10 mouse cellular contexts compared by ENCODE assay signal in the genomic region with DNA sequence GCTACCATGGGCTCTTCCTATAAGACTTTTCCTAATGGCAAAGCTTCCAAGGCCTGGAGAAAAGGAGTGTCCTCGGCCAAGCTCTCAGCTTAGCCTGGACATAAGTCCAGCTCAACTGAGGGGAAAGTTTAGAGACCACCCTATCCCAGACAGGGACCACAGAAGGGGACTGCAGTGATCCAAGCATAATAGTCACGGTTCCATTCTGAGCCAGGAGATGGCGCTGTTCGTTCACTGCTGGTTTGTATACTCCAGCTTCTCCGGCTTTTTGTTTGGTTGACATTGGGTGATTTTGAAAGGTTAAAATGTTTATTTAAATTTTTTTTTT. TPM values are rescaled to one million over a fixed set of nuclear protein-coding genes. Genes with fewer than 3 reads are reported as not detected.
A peak's percentile ranks its signal among the peaks of the same experiment; 100 is the strongest.
DNase-seq lines count a peak whose midpoint lies in the region; ATAC-seq lines count a peak whose summit lies in the region.
"Had no signal": no experiment of that assay in that cellular context is flagged by ENCODE, and none has a peak within 500 bp of the region (broad histone marks: within the 10 kb centered on the region; RNA-seq: fewer than 3 reads in every experiment).

No protein-coding gene starts in this region.

- peaks cover 5% of the 10 kb centered on the region for H3K4me1 ChIP-seq in hindbrain, embryonic 11.5 days (replicated peaks; ENCODE audit: control insufficient read depth, insufficient read depth, low read length)
- H3K4me1 ChIP-seq in hindbrain, embryonic 13.5 days (replicated peaks), result peaks cover 33% of the 10 kb centered on the region

- no peak overlapping the region for H3K9ac ChIP-seq in hindbrain, embryonic 11.5 days (ENCODE audit: low read depth, low read length)
- no peak overlapping the region for H3K9ac ChIP-seq in hindbrain, embryonic 13.5 days
- H3K9ac ChIP-seq: embryonic facial prominence, embryonic 15.5 days; midbrain, embryonic 12.5 days had no signal

- peaks cover 10% of the 10 kb centered on the region; the same call in 1 of the 2 replicates for H3K36me3 ChIP-seq in hindbrain, embryonic 11.5 days (ENCODE audit: control insufficient read depth, insufficient read depth, low read length)
- peaks cover 33% of the 10 kb centered on the region for H3K36me3 ChIP-seq in hindbrain, embryonic 13.5 days

- H3K4me3 ChIP-seq in hindbrain, embryonic 11.5 days (ENCODE audit: low read depth, low read length), result no peak overlapping the region
- no peak overlapping the region for H3K4me3 ChIP-seq in hindbrain, embryonic 13.5 days
- H3K4me3 ChIP-seq: embryonic facial prominence, embryonic 15.5 days; midbrain, embryonic 12.5 days had no signal

- DNase-seq in hindbrain, embryonic 11.5 days (ENCODE audit: low spot score), result peak; percentile 93
- peak; percentile 64 for DNase-seq in T-cell, adult 2 months (ENCODE audit: low spot score)
- DNase-seq in cerebellum, postnatal 4 days (ENCODE audit: low spot score in 2 of 2), result peak; percentile 79 to 88
- peak; percentile 90 for DNase-seq in heart, postnatal 4 days
- peak; percentile 85 to 90 for DNase-seq in left cerebral cortex, postnatal 14 days (ENCODE audit: low spot score in 2 of 2)
- peak; percentile 87 for DNase-seq in naive thymus-derived CD4-positive, alpha-beta T cell, adult 2 months (ENCODE audit: low read depth)
- DNase-seq in thymus, postnatal 0 days (ENCODE audit: low spot score), result peak; percentile 80

- no peaks in the 10 kb centered on the region for H3K27me3 ChIP-seq in hindbrain, embryonic 11.5 days (ENCODE audit: control insufficient read depth, insufficient read depth, low read length)
- 0 out of 2 replicates have a peak, but pooled peaks cover under 1% of the 10 kb centered on the region for H3K27me3 ChIP-seq in hindbrain, embryonic 13.5 days

- no peaks in the 10 kb centered on the region for H3K9me3 ChIP-seq in hindbrain, embryonic 11.5 days (ENCODE audit: control insufficient read depth, low read length)
- H3K9me3 ChIP-seq in hindbrain, embryonic 13.5 days, result no peaks in the 10 kb centered on the region
- H3K9me3 ChIP-seq: embryonic facial prominence, embryonic 15.5 days; midbrain, embryonic 12.5 days had no signal

- intact Hi-C loops in left cerebral cortex, postnatal 14 days (cut with DNase I), result loop anchor here (1.0 kb wide), 1 partner anchor 44 kb away; no protein-coding TSS in a partner anchor

- WGBS in hindbrain, embryonic 11.5 days, result 11% methylated on average over 5 of the region's 5 CpGs
- 4% methylated on average over 5 of the region's 5 CpGs for WGBS in hindbrain, embryonic 13.5 days

- H3K27ac ChIP-seq in hindbrain, embryonic 11.5 days (ENCODE audit: low read depth, low read length), result no peak overlapping the region
- H3K27ac ChIP-seq in hindbrain, embryonic 13.5 days, result no peak overlapping the region
- H3K27ac ChIP-seq: embryonic facial prominence, embryonic 15.5 days; midbrain, embryonic 12.5 days had no signal

- H3K4me2 ChIP-seq in hindbrain, embryonic 11.5 days (replicated peaks; ENCODE audit: low read depth, low read length), result no peak overlapping the region
- no peak overlapping the region for H3K4me2 ChIP-seq in hindbrain, embryonic 13.5 days
- H3K4me2 ChIP-seq: embryonic facial prominence, embryonic 15.5 days; midbrain, embryonic 12.5 days had no signal

- ATAC-seq in hindbrain, embryonic 11.5 days (ENCODE audit: low FRiP score), result peak; percentile 17; the same call in 1 of the 2 replicates
- no peak for ATAC-seq in hindbrain, embryonic 13.5 days (ENCODE audit: low FRiP score)

RNA-seq across cellular contexts. Expression of a gene that starts 4.9 kb away (rescaled TPM):
- 970 and 990 TPM in 2 replicates for polyA plus RNA-seq in hindbrain, embryonic 11.5 days (2014; fragmentation: Nextera tagmentation; extraction: Ambion mirVana)
- 689 and 706 TPM in 2 replicates for polyA plus RNA-seq in hindbrain, embryonic 13.5 days (2015; fragmentation: Nextera tagmentation; extraction: Ambion mirVana)
- 100 to 1,000 TPM; 795 to 849 TPM for total RNA-seq in heart, postnatal 4 days (2021)
- 100 to 1,000 TPM; 536 to 545 TPM for total RNA-seq in left cerebral cortex, postnatal 14 days (2021)
- 1,510 and 1,580 TPM in 2 replicates for polyA plus RNA-seq in thymus, postnatal 0 days (2015; fragmentation: Nextera tagmentation; extraction: Ambion mirVana)

RNA-seq across cellular contexts. Expression of a gene that starts 8.6 kb away (rescaled TPM):
- 13.1 and 18.3 TPM in 2 replicates for polyA plus RNA-seq in hindbrain, embryonic 11.5 days (2014; fragmentation: Nextera tagmentation; extraction: Ambion mirVana)
- 51.6 and 57.4 TPM in 2 replicates for polyA plus RNA-seq in hindbrain, embryonic 13.5 days (2015; fragmentation: Nextera tagmentation; extraction: Ambion mirVana)
- total RNA-seq in heart, postnatal 4 days (2021), result 1 to 10 TPM; 7.4 to 7.5 TPM
- total RNA-seq in left cerebral cortex, postnatal 14 days (2021), result 100 to 1,000 TPM; 150 TPM
- polyA plus RNA-seq in thymus, postnatal 0 days (2015; fragmentation: Nextera tagmentation; extraction: Ambion mirVana), result 3.9 and 5.0 TPM in 2 replicates

RNA-seq across cellular contexts. Expression of a gene that starts 21.9 kb away (rescaled TPM):
- polyA plus RNA-seq in hindbrain, embryonic 11.5 days (2014; fragmentation: Nextera tagmentation; extraction: Ambion mirVana), result 1.4 and 1.8 TPM in 2 replicates
- polyA plus RNA-seq in hindbrain, embryonic 13.5 days (2015; fragmentation: Nextera tagmentation; extraction: Ambion mirVana), result 4.2 and 5.2 TPM in 2 replicates
- under 1 TPM; 0.64 to 0.81 TPM for total RNA-seq in heart, postnatal 4 days (2021)
- total RNA-seq in left cerebral cortex, postnatal 14 days (2021), result 10 to 100 TPM; 27.7 to 28.0 TPM
- polyA plus RNA-seq in thymus, postnatal 0 days (2015; fragmentation: Nextera tagmentation; extraction: Ambion mirVana), result 0.23 and 0.45 TPM in 2 replicates

RNA-seq across cellular contexts. Expression of a gene that starts 35.4 kb away (rescaled TPM):
- polyA plus RNA-seq in hindbrain, embryonic 11.5 days (2014; fragmentation: Nextera tagmentation; extraction: Ambion mirVana), result 9.5 and 10.2 TPM in 2 replicates
- polyA plus RNA-seq in hindbrain, embryonic 13.5 days (2015; fragmentation: Nextera tagmentation; extraction: Ambion mirVana), result 10.7 TPM in 2 replicates
- 1 to 10 TPM; 1.6 TPM for total RNA-seq in heart, postnatal 4 days (2021)
- 1 to 10 TPM; 2.2 to 2.3 TPM for total RNA-seq in left cerebral cortex, postnatal 14 days (2021)
- 201 and 211 TPM in 2 replicates for polyA plus RNA-seq in thymus, postnatal 0 days (2015; fragmentation: Nextera tagmentation; extraction: Ambion mirVana)

RNA-seq across cellular contexts. Expression of a gene that starts 45.2 kb away (rescaled TPM):
- polyA plus RNA-seq in hindbrain, embryonic 11.5 days (2014; fragmentation: Nextera tagmentation; extraction: Ambion mirVana), result 0.18 and 0.28 TPM in 2 replicates
- 0.60 and 0.89 TPM in 2 replicates for polyA plus RNA-seq in hindbrain, embryonic 13.5 days (2015; fragmentation: Nextera tagmentation; extraction: Ambion mirVana)
- total RNA-seq in heart, postnatal 4 days (2021), result 1 to 10 TPM; 3.4 to 4.2 TPM
- 10 to 100 TPM in 1 of 2 experiments, 1 to 10 TPM in 1; 9.8 to 14.9 TPM for total RNA-seq in left cerebral cortex, postnatal 14 days (2021)
- polyA plus RNA-seq in thymus, postnatal 0 days (2015; fragmentation: Nextera tagmentation; extraction: Ambion mirVana), result 36.6 and 42.0 TPM in 2 replicates
